Mouse (Mus musculus): ENCODE measurements around the gene Gtsf1.

The Gtsf1 gene

DNA sequence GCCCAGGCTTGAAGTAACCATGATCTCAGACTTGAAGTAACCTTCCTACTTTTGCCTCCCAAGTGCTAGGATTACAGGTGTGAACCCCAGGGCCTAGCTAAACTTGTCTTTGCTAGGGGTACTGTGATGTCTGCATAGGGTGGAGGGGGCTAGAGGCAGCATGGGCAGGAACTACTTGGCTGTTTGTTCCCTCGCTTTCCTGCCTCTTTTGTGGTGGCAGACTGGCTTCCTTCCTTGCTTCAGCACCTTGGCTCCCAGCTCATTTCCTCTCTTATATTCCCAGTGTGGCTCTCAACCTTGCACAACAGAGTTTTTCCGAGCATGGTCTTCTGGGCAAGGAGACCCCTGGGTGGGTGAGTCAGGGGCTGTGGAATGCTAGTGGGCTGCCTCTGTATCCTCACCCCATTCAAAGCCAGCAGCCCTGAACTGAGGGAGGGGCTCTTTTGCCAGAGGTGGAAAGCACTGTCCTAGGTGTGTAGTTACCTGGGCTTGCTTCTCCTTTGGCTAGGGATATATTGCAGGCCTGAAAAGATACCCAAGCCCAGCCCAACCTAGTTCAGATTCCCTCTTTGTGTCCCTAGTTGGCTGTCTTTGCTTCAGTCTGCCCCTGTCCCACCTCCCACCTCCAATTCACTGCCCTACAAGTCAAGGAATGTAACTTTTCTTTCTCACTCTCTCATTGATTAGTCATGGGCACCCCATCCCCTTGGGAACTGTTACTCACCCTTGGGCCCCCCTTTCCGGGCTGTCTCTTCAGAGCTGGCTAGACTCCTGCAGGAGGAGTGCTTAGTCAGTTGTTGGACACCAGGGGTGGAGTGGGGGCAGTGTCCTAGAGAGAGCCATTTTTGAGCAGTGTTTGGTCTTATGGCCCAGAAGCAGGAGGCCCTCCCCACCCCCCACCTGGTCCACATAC lies 52.3 kb downstream of the Gtsf1 start:
- DNase-seq, result peak; percentile 18 to 47

DNA sequence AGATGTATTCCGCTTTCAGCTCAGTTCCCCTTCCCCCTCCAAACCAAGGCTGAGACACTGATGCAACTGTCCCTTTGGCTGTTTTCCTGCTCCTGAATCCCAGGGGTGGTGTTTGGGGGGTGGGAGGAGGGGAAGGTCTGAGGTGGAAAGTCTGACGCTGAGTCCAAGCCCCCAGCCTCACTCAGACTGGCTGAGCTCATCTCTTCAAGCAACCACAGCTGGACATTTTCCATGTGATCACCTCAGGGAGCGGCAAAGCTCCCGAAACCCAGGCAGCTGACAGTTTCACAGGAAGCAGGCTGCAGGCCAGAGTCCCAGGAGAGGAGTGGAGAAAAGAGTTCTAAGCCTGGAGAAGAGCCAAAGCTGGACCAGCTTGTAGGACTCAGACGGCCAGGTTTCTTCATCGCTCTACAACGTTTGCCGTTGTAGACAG lies 53.4 kb downstream of the Gtsf1 start:
- peak; percentile 15 to 44 for DNase-seq

DNA sequence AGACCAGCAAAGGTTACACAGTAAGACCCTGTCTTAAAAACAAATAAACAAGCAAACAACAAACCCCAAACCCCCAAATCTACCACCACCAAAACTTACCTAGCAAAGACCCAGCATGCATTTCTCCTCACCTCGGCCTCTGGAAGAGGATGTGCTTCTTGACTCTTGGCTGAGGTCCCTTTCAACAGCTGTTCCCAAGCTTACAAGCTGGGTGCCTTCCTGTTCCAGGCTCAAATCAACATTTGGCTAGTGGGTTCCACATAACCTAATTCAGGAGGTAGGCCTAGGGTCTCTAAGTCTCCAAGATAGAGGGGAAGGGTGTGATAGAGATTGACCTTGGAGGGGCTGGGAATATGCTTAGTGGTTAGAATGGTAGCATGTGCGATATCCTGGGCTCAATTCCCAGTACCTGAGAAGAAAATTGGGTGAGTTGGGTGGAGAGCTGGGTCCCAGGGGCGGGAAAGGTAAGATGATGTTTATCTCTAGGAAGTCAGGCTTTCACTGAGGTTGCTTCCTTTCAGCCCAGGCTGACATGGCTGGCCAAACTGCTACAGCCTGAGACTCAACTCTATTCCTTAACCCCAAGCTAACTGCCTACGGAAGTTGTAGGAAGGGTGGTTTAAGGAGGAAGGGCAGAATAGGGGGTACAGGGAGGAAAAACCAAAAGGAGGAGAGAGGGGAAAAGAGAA lies 55.0 kb downstream of the Gtsf1 start:
- DNase-seq, result no peak

DNA sequence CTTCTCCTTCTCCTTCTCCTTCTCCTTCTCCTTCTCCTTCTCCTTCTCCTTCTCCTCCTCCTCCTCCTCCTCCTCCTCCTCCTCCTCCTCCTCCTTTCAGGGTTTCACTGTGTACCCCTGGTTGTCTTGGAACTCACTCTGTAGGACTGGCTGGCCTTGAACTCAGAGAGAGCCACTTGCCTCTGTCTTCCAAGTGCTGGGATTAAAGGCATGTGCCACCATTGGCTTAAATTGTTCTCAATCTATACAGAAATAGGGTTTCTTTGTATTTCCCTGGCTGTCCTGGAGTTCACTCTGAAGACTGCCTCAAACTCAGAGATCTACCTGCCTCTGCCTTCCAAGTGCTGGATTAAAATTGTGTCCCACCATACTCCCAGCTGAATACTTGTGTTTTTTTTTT lies 57.8 kb downstream of the Gtsf1 start:
- DNase-seq, result no peak

DNA sequence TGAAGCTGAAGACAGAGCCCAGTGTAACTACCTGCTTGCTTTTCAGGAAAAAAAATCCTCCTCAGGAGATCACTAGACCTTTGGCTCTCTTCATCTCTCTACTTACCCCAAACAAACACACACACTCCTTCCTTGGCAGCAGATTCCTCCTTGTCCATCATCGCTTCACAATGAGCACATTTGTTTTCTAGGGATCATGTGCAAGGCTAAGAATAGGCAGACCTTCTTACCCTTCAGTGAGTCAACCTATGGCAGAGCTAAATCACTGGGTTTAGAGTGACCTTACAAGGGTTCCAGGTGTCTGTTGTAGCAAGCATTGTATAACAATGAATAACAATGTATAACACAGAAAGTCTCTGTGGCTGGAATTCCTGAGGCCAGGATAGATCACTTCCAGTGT lies 58.5 kb downstream of the Gtsf1 start:
- DNase-seq, result no peak

DNA sequence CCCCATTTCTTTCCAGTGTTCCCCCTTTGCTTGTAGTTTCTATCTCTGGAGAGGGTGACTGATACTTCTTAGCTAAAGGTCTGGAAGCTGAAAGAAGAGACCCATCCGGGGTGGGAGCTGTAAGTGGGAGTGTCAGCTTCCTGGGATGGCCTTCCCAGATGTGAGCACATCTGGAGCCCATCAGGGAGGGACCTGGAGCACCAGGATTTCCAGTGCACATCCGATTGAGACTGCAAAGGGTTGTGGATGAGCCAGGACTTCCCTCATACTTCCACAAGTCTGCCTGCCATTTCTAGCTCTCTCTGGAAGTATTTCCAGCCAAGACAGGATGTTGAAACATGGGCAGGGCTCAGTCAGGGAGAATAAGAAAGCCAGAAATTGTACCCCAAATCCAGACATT lies 59.1 kb downstream of the Gtsf1 start:
- no peak for DNase-seq

DNA sequence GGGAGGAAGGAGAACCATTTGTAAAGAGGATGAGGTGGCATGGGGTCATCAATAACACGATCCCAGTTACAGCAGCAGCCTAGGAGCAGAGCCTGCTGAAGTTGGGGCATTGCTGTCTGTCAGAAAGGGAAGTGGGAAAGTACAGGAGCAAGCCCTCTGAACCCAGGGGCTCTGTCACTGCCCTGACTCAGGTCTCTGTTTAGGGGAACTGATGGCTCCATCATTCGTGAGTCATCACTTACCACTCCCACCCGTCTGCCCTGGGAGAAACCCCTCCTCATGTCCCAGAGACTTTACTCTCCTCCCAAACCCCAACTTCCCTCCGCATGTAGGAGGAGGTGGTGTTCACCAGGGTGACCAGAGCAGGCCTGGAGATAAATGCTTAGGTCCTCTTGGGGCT lies 59.8 kb downstream of the Gtsf1 start:
- peak in 1 of 2 experiments; percentile 34 for DNase-seq

DNA sequence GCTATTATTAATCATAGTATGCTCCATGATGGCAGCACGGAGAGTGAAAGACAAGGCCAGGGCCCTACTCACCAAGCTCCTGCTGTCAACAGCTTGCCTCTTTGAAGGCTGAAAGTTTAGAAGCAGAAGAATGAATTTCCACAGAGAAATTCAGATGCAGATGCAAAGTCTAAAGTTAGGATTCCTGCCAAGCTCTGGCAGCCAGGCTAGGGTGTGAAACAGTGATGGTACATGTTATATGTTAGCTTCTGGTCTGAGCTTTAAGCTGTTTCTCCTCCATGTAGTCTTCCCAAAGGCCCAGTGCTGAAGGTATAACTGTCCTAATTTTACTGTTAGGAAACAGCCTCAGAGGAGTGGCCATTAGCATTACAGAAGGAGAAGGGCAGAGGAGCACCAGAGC lies 61.1 kb downstream of the Gtsf1 start:
- DNase-seq, result no peak

DNA sequence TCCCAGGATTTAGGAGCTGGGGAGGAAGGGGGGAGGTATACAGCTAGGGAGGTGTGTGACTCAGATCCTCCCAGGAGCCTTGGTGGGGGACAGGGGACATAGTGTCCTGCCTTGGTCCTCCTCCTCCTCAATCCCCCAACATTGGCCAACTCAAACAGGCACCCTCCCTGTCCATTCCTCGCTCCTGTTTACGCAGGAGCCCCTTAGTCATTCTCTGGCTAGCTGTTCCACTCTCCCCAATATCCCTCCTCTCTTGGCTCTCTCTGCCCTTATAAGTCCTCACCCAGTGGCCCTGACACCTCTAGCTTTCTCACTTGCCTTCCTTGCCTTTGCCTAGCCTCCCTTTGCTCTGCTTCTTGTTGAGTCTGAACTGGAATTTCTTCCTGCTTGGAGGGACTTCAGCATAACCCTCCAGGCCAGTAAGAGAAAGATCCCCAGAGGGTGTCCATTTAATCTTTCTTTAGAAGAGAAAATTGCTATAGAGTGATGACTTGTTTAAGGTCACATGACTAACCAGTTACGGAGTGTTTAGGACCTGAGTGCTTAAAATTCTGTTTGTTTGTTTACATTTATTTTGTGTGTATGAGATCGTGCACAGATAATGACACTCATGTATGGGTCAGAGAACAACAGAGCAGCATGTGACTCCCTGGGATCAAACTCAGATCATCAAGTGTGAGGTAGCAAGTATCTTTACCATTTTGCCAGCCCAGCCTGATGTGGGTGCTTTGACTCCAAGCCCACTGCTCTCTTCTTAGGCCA lies 61.9 kb downstream of the Gtsf1 start:
- DNase-seq, result no peak

DNA sequence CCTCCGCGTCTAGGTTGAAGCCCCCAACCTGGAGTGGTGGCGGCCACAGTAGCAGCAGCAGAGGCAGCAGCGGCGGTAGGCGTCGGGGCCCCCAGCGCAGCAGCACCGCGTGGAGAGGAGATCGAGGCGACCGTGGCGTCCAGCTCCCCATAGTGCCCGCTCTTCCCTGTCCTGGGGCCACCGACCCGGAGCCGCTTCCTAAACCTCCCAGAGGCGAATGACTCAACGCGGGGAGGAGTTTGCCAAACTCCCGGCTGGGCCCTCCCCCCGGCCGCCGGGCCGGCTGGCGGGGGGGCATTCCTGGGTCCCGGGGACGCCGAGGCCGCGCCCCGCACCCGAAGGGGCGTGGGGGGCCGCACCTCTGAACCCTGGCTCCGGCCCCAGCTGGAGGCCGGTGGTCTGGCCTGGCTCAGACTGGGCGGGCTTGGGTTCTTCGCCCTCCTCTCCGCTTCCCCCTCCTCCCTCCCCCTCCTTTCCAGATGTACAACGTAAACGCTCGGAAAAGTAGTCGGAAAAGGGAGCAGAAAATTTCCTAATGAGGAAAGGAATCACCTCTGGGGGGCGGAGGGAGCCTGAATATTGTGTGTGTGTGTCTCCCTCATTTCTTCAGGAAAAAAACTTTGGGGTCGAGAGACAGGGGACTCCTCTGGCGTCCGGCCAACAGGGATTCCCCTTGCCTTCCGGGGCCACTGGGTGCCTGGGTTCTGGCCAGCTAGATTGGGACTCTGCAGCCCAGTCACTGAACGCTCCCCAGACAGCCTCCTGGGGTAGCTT lies 63.7 kb downstream of the Gtsf1 start, which contains the start of gene Itga5:
TSS of gene Itga5 (minus strand) at position 388 of the 774 bp plus-strand sequence.
- DNase-seq, result peak; percentile 83 to 86

DNA sequence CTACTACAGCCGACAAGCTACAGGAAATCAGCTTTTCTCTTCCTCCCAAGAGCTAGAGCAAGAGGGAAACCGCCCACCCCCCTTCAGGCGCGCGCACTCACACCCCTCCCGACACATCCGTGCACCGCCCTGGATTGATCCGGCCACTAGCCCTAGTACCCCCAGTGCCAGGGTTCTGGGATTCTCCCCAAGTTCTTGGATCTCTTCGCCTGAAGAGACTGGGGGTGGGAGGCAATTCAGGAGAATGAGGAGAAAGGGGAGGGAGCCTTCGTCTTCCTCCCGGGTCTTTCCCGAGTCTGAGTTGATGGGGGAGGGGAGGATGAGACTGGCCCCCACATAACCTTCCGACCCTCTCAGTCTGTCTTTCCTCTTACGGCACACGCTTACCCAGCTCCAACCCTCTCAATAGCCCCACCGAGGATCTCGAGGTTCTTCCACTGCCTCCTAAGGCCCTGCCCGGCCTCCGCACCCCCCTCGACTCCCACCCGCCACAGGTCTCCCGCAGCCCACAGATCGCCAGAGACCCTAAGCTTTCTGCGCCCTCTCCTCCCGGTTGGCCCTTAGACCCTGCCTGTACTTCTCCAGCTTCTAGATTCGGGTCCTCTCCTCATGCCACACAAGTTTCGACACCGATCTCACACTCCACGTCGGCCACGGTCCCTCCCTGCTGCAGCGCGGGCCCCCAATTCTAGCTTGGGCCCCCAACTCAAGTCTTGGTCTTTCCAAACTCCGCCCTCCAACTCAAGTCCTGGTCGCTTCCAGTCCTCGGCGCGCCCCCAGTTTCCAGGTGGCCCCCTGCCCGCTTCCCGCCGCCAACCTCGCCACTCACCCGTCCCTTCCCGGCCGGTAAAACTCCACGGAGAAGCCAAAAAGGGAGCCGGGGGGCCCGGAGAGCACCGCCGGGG lies 64.5 kb downstream of the Gtsf1 start:
- DNase-seq, result peak; percentile 65

DNA sequence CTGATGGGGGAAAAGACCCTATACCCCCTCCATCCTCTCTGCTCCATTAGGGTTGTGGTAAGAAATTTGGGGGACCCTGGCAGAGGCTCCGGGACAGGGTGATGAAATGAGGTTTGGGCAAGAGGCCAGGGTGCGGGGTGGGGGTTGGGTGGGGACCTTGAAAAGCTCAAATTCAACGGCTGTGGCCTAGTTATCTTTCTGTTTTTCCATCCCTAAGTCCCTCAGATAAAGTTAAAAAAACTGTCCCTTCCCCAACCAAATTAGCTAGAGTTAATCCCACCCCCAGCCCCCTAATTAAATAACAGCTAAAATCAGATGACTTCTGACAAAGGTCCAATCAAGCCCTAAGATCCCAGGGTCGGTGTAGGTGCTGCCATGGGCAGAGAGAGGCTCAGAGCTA lies 65.5 kb downstream of the Gtsf1 start:
- DNase-seq, result no peak

DNA sequence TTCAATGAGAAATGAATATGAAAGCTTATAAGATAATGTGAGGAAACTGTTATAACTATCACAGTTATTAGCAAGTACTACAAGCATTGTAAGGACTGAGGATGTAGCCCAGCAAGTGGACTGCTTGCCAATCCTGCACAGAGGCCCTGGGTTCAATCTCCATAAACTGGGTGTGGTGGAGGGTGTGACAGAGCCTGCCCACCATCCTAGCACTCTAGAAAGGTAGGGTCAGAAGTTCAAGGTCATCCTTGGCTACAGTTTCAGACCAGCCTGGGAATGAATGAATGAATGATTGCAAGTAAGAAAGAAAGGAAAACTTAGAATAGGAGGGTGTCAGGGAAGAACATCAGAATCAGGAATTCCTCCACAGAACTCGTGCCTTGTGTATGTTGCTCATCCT lies 66.5 kb downstream of the Gtsf1 start:
- no peak for DNase-seq

DNA sequence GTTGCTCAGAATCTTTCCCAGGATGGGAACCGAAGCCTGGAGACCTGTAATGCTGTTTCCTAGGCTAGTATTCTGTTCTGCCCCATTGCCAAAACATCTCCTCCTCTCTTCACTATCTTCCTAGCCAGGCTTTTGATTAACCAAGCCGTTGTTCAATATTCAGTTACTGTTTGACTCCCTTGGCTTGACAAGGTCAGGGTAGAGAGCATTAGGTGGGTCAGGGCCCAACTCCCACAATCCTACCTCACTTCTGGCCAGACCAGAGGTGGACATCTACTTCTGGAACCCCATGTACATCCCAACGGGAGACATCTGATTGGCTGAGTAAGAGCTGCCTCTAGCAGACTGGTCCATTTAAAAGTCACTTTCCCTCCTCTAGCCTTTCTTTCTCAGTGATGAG lies 67.3 kb downstream of the Gtsf1 start:
- no peak for DNase-seq

DNA sequence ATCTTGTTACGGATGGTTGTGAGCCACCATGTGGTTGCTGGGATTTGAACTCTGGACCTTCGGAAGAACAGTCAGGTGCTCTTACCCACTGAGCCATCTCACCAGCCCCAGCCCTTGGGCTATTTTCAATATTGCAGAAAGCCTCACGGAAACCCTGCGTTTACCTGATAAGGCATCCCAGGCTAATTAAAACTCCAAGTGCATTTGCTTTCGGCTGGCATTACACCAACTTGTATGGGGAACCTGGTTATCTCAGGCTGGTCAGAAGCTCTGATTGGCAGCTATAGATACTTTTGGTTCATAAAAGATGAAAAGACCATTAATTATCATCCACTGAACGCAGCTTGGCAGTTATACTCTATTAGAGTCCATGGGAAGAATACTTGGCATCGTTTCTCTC lies 67.9 kb downstream of the Gtsf1 start:
- DNase-seq, result no peak

DNA sequence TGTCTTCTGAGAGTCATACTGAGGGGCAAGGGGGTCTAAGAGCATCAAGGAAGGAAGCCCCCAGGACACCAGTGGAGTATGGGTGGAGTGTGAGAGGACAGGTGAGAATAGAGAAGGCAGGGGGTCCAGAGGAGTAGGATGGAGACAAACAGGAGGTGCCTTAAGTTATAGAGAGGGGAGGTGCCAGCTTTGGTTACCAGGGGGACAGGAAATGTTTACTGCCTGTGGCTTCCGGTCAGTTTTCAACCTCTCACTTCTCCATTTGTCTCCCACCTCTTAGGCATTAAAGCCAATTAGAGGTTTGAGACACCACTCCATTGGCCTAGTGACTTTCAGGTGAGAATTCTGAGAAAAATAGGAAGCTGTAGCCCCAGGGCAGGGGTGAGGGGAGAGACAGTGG lies 69.0 kb downstream of the Gtsf1 start:
- no peak for DNase-seq

DNA sequence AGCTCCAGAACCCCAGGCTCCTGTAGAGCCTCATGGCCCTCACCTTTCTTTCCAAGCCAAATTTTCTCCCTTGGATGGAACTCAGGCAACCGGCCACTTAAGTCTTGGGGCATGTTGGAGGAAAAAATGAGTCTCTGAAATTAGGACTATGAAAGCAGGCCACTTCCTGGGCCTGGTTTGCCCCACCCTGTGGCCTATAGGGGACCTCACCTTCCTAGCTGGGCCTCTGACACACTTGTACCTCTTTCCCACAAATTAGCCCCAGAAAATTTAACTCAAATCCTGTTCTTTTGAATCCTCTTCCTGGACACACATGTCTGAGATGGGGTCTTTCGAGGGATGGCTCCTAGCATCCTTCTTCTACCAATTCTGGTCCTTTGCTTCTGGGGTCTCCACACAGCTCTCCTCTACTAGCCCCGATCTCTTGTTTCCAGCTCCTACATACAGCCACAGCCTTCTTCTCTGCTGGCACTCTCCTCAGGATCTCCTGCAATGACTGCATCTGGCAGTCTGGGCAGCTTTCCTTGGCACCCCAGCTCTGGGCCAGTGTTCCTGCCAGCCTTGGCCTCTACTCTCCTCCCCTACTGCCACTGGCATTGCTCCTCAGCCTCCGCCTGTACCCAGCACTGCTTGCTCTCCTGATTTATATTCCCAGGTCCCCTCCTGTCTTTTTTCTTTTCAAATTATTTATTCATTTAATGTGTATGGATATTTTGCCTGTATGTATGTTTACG lies 70.2 kb downstream of the Gtsf1 start:
- no peak for DNase-seq

DNA sequence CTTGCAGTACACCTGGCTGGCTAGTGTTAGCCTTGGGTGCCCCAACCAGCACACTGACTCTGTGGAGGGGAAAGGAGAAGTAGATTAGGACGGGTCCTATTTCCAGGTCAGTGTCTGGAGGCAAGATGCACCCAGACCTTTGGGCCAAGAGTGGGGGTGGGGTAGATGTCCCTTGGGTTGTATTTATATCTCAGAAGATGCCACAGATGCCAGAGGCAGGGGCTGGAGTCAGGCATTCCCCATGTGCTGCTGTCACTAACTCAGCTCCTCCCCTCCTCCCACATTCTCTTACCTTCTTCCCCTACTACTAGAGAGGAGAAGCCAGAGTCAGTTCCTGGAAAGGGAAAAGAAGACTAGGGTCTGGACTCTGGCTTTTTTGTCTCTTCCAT lies 71.2 kb downstream of the Gtsf1 start:
- DNase-seq, result no peak

DNA sequence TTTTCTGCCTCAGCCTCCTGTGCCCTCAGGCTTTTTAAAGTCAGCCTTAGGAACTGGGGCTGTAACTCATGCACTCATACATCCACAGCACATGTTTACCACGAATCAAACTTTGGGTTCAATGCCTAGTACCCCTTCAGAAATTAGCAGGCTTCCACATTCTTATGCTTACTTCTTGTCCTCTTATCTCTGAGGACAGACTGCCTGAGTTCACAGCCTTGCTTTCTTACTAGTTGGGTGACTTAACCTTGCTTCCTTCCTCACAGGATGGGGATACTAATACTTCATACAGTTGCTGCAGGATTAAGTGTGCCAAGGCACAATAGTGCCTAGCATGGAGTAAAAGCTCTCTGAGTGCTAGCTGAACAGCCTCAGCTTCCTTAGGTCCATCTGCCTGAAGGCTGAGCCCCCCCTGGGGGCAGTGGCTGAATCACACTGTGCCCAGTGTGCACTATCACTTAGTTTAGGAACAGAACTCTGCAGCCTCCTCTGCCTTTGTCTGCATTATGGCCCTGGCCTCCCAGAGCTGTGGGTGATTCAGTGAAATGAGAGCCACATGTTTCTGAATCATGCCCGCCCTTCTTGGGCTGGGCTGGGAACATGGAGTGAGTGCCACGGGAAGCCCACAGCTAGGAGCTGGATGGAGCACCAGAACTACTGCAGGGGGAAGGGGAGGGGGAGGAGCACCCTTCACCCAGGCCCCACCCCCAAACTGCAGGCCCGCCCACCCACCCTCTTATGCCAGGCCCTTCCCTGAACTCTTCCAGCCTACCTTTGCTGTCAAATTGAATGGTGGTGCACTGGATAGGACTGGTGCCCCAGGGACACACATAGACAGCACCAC lies 71.8 kb downstream of the Gtsf1 start:
- peak in 1 of 2 experiments; percentile 31 for DNase-seq

DNA sequence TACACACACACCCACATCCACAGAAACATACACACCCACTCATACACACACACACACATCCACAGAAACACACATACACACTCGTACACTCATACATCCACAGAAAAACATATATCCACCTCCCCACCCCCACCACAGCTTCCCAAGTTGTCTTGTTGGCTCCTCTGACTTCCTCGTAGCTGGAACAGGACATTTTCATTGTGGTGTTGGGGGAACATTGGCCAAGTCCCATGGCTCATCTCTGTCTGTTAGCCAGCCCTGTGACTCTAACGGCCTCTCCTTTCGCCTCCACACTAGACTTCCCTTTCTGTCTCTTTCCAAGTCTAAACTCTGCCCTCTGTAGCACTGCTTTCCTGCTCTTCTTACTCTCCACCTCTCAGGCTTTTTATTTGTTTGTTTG lies 72.5 kb downstream of the Gtsf1 start:
- no peak for DNase-seq
